Mouse (Mus musculus) layer of hippocampus, adult 2 months (tissue): ENCODE results near the gene Slco6c1. TPM values are rescaled to one million over a fixed set of nuclear protein-coding genes. Genes with fewer than 3 reads are reported as not detected.

Experiments
- DNase-seq, 2 experiments: peaks; one replicate each; pipeline ENCODE4 v3.0.0; 2022; ENCODE audit warnings: low spot score in 2 of 2
- H3K27ac ChIP-seq: fragments of 200-600 bp; 2 replicates; pipeline ENCODE4 v1.8.1; 2022
- H3K4me3 ChIP-seq: fragments of 200-600 bp; 2 replicates; pipeline ENCODE4 v1.8.1; 2022; ENCODE audit warnings: mild to moderate bottlenecking
- CTCF ChIP-seq: fragments of 200-600 bp; conservative IDR thresholded peaks from 2 replicates; pipeline ENCODE4 v1.8.1; 2022; ENCODE audit warnings: antibody characterized with exemption, mild to moderate bottlenecking, moderate library complexity
- long read RNA-seq, 2 experiments: library from polyadenylated mRNA; stranded (forward); transcript quantifications; one replicate each; pipeline ENCODE4 v2.0.0; 2021; ENCODE audit warnings: borderline mapping rate in 2 of 2
- total RNA-seq, 2 experiments: library from RNA; stranded (reverse); gene quantifications; 2 replicates each; pipeline ENCODE4 v1.2.3; 2021

Gene Slco6c1
- total RNA-seq, result not detected
- long read RNA-seq, experiment 1, result 0 reads
- long read RNA-seq, experiment 2, result 0 reads

- H3K27ac ChIP-seq, result no peak within 1 kb of the TSS
- H3K4me3 ChIP-seq, result no peak within 1 kb of the TSS
- no peak for DNase-seq
- no peak for TF ChIP-seq CTCF
Measured at GRCm38 (mm10) chr1:97128201-97128600, at the start of gene Slco6c1. Gene Slco6c1, minus strand, starts transcription at chr1:97128301.

GRCm38 (mm10) chr1:97038982-97039381 is 89.1 kb downstream of the Slco6c1 start:
- DNase-seq, result no peak
- H3K27ac ChIP-seq, result no peak overlapping the region
- no peak overlapping the region for H3K4me3 ChIP-seq
- TF ChIP-seq CTCF, result no peak

GRCm38 (mm10) chr1:97038548-97038947 is 89.6 kb downstream of the Slco6c1 start:
- no peak overlapping the region for H3K27ac ChIP-seq
- peak; percentile 23 to 47 for DNase-seq
- TF ChIP-seq CTCF, result peak; percentile 81
- H3K4me3 ChIP-seq, result no peak overlapping the region

- no peak for TF ChIP-seq CTCF
Measured at GRCm38 (mm10) chr1:97037955-97038354, 90.1 kb downstream of the Slco6c1 start.

DNA sequence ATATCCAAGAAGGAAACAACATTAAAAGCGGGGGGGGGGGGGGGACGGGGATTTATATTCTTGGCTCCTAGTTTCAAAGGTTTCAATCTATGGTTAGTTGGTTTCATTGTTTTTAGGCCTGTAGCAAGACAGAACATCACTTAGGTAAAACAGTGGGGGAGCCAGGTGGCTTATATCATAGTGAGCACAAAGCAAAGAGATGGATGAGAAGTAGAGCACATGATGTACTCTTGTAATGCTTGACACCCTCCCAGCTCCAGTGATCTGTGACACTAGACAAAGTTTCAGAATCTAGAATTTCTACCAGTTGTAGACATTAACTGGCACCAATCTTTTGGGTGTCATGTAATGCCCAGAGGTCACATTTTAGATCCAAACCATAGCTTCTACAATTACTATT is 106.7 kb downstream of the Slco6c1 start:
- no peak for TF ChIP-seq CTCF
- DNase-seq, result no peak
- Histone ChIP-seq H3K27ac (no peak overlapping the region), H3K4me3 (no peak overlapping the region)

More at GRCm38 (mm10) chr1:97037955-97038354, 90.1 kb downstream of the Slco6c1 start:
- DNase-seq, result no peak
- Histone ChIP-seq H3K4me3 (no peak overlapping the region), H3K27ac (no peak overlapping the region)

DNA sequence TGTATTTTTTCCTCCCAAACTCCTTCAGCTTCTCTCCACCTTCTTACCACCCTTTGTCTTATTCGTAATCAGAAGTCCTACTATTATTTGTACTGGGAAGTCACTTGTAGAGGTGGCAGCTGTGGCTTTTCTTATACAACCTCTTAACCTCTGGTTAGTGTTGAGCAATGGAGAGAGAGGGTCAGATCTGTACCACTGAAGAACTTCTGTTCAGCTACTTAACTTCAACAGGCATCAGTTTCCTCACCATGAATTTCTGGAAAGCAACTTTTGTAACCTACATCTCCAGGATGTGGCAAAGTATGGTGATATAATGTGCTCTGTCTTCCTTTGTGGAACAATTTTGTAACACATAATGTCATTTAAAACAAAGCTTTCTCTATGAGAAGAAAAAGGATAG is 108.7 kb downstream of the Slco6c1 start:
- H3K4me3 ChIP-seq, result no peak overlapping the region
- H3K27ac ChIP-seq, result no peak overlapping the region
- no peak for DNase-seq
- TF ChIP-seq CTCF, result no peak

DNA sequence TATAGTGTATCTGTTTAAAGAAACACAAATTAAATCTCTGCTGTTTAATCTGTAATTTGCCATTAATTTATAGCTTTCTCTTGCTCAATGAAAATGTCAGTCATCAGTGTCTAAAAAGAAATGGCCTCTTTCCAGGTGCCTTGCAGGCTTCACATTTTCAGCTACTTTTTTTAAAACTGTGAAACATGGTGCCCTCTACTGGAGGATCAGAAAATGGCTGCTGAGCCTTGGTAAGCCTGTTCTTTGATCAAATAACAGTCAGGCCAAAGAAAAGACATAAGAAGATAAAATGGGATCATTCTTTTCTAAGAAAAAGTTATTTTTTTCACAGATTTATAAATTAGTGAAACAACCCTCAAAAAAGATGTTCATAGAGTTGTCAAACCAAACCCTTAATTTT is 109.1 kb downstream of the Slco6c1 start:
- DNase-seq, result peak; percentile 58 to 74
- peak; percentile 94 for TF ChIP-seq CTCF
- H3K27ac ChIP-seq, result no peak overlapping the region

More for the DNA sequence above, 109.1 kb downstream of the Slco6c1 start:
- no peak overlapping the region for H3K4me3 ChIP-seq
